Mouse (Mus musculus): ENCODE data around the gene Arhgef10l.

The Arhgef10l gene

DNA sequence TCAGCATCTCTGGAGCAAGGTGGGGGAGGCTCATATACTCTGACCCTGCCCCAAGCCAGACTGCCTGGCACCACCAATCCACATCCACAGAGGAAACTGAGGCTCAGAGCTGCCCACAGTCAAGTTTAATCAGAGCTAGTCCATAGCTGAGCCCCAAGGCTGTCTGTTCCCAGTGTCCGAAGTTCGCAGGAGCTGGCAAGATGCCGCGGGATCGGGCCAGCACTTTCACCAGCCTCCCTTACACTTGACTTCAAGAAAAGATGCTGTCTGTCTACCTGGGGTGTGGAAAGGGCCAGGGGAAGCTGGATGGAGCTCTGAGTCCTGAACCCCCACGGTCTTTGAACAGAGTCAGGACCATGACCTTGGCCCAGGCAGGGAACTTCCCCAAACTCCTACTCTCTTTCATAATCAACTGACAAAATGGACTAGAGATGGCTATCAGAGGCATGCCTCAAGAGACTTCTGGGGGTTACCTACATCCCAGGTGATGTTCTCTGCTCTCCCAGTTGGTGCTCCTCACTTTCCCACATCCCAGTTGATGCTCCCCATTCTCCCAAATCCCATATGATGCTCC lies 34.4 kb downstream of the Arhgef10l start:
- no peak for DNase-seq (ENCODE audit: low spot score)

DNA sequence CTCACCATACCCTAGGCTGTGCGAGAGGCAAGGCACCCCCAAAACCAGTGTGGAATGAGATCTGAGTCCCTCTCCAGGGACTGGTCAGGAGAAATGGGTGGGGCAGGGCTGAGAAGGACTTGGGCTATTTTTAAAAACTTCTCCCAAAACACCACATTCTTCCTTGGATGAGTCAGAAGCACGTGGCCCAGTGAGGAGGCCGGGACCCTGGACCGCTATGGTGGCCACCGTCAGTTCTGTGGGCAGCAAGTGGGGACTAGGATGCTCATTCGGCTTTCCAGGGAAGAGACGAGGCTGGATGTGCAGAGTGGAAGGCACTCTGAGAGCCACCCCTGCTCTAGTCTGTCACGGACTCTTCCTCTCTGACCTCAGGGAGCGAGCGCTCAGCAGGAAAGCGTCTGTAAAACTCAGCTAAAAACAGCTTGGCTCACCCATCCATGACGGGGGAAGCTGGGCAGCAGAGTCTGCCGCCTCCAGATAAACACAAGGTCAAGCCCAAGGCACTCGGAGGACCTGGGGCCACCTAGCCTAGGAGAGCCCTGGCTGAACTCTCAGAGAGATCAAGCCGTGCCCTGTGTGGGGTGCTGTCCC lies 35.1 kb downstream of the Arhgef10l start:
- DNase-seq (ENCODE audit: low spot score): no peak

DNA sequence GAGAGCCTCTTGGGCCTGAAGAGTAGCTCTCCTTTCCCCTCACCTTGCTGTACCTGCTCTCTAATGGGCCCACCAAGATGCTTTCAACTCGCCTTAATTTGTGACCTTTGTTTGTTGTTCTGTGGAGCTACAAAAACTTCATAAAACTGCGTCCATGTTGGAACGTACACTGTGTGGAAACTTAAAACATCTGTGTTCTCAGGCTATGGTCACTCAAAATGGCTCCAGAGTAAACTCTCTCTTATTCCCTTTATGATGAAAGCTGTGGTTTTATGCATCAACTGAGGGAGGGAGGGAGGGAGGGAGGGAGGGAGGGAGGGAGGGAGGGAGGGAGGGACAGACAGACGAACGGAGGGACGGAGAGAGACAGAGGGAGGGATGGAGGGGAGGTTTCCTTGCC lies 35.7 kb downstream of the Arhgef10l start:
- DNase-seq (ENCODE audit: low spot score): no peak

DNA sequence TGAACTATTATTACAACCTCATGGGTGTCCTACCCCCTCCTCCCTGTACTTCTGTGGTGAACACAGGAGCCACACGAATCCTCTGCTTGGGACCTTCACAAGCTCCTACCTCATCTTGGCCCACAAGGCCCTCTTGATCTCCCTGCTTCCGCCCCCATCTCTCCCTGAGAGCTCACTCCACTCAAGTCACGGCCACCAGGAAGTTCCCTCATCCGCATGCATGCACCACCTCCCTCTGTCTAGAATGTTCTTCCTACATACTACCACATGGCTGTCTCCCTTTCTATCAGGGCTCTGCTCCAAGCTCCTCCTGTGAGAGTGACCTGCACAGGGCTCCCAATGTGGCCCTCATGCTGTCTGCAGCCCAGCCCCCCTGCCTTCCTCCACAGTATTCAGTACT lies 36.8 kb downstream of the Arhgef10l start:
- no peak for DNase-seq (ENCODE audit: low spot score)

DNA sequence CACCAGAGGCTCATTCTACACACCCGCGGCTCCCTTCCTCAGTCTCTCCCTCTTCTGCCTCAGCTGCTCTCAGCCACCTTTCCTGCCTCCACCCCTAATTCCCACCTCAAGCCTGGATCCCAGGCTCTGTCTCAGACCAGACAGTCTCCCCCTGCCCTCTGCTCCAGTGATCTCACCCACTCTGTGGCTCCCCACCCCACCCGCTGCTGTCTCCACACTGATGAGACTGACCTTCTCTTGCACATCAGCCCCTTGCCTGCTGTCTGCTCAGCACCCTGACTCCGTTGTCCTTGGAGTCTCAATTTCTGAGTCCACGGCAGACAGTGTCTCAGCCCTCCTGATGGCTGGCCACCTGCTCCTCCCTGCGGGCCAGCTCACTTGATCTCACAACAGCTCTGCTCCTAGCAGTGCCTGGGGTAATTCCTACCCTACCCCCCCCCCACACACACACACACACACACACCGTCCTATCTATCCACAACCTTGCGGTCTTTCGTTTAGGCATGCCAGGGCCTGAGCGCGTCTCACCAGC lies 37.3 kb downstream of the Arhgef10l start:
- no peak for DNase-seq (ENCODE audit: low spot score)

DNA sequence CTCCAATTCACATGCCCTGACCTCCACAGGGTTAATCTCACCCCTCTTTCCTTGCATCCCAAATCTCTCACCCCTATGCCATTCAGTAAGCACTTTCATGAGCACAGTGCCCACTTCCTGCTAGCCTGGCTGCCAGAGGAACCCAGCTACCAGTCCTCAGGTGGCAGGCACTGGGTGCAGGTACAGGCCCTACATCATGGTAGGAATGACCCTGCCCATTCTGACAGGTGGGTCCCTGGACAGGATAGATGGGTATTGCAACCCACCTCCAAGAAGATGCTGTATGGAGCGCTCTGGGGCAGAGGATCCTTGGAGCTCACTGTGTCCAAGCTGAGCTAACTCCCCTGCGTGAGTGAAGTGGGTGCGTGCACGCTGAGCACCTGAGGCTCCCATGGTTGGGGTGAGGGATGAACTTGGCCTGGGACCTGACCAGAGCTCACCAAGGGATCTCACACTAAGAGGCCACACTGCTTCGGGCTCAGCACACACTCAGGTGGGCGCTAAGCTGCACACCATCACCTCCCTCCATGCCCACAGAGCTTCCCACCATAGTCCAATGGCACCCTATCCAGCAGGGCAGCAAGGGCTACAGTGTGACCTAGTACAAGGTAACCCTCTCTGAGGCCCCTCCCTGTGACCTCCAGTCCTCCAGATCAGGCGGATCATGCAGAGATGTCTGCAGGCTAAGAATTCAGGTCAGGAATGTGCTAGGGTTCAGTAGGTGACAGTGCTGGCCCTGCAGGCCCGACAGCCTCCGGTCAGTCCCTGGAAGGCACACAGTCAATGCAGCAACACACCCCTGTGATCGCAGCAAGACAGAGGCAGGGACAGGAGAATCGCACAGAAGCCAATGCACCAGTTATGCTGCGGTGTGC lies 39.9 kb downstream of the Arhgef10l start:
- no peak for DNase-seq (ENCODE audit: low spot score)

DNA sequence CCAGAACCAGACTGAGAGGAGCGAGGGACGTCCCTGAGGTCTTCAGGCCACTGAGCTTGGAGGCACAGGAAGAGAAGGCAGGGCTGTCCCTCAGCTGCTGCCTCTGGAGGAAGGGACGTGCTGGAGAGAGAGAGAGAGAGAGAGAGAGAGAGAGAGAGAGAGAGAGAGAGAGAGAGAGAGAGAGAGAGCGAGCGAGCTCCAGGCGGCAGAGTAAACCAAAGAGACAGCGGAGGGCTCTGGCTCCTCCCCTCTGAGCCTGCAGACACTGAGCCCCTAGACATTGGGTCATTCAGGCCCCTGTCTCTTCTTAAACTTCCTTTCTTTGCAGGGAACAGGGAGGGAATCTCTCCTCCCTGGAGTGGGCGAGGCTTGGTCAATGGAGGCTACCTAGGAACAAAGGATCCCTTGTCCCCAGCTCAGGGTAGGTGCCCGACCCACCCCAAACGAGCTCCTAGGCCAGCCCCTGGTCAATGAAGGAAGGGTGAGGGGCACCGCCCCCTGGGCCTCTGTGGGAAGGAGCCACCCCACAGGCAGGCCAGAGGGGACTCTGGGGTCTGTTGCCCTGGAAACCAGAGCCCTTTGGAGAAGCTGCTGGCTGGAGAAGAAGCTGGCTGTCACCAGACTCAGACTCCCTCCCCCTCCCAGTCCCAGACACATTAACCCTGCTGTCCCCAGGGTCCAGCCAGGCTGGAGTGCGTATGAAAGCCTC lies 41.2 kb downstream of the Arhgef10l start:
- peak; percentile 39 for DNase-seq (ENCODE audit: low spot score)

DNA sequence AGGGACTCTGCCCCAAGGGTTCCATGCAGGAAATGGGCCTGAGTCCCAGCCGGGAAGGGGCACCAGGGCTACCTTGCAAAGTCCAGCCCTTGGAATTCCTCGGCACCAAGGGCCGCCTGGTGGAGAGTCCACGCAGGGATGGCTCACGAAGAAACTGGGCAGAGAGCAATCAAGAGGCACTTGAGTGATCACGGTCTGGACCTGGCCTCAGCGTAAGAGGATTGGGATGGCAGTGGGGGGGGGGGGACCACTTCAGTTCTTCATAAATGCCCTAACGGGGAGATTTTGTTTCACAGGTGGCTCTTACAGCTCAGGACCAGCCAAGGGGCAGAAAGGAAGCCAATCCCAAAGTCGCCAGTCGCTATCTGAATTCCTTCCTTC lies 41.7 kb downstream of the Arhgef10l start:
- DNase-seq (ENCODE audit: low spot score): no peak

DNA sequence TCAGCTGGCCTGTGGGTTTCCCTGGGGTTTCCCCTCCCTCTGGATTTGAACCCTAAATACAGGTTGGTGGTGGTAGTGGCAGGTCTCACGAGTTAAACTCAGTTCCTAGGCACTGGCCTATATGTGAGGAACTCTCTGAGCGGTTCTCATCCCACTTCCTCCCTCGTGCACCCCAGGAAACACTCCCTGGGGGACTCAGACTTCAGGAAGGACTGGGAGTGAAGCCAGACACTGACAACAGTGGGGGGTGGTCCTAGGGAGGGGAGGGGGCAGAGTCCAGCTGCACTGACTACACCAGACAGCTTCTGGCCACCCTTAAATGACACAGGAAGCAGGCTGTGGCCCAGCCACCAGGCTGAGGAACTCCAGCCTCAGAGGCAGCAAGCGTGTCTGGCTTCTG lies 43.0 kb downstream of the Arhgef10l start:
- DNase-seq (ENCODE audit: low spot score): no peak

DNA sequence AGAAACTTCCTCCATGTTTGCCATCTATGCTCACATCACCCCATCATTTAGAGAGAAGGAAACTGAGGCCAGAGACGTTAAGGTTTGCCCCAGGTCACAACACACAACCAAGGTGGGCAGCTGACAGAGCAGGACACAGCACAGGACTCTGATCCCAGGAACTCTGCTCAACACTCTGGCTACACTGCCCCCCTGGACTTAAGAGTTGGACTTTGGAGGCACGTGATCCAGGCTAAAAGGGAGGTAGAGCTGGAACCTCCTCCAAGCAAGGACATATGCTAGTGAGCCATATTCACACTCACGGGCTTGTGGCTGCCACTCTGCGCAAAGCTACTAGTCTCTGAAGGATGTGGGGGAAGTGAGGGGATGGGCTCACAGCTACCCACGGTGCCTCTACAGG lies 45.3 kb downstream of the Arhgef10l start:
- no peak for DNase-seq (ENCODE audit: low spot score)

DNA sequence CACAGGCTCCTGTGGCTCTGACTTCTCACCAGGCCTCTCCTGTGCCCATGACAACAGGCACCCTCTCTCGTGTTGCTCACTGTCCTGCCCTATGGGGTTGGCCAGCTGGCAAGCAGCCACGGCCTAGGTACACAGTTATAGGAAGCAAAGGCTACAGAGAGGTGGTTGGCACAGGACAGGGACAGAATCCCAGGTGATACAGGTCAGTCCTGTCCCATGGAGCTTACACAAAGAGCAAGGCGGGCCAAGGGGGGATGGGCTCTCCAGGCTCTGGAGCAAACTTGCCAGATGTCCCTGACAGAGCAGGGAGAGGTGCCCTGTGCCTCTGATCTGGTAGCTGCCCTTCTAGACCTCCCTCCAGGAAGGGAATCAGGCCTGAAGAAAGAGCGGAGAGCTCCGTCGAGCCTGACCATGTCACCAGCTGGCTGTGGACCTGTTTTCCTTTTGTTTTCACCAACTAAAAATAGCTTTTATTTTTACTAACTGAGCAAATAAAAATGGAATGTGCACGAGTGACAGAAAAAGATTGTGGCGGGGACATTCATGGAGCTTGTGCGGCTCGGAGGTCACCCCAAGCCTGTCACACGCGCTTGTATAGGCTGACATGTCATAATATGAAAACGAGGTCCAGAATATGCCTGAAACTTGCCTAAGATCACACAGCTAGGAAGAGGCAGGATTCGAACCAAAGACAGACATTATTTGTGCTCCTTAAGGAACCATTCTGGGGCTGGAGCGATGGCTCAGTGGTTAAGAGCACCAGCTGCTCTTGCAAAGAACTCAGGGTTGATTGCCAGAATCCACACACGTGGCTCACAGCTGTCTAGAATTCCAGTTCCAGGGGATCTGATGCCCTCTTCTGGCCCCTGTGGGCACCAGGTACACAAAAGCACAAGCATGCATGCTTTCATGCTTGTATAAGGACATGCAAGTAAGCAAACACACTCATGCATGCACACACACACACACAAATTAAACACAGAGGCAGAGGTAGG lies 48.1 kb downstream of the Arhgef10l start:
- no peak for DNase-seq (ENCODE audit: low spot score)

DNA sequence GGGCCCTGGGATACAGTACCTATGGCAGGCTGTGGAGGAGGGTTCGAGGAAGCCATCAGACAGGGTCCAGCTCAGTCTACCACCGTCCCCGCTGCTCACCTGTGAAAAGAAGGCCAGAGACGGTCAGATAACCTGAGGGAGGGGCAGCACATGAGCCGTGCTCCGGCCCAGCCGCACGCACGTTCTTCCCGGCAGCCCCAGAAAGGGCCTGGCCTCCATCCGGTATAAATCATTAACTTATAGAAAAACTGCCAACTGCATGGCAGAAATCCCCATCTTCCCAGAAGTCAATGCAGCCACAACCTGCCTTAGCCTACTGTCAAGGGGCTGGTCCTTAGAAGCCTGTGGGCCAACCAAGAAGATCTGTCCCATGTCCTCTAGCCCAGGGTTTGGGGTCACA lies 48.9 kb downstream of the Arhgef10l start:
- DNase-seq (ENCODE audit: low spot score): no peak

DNA sequence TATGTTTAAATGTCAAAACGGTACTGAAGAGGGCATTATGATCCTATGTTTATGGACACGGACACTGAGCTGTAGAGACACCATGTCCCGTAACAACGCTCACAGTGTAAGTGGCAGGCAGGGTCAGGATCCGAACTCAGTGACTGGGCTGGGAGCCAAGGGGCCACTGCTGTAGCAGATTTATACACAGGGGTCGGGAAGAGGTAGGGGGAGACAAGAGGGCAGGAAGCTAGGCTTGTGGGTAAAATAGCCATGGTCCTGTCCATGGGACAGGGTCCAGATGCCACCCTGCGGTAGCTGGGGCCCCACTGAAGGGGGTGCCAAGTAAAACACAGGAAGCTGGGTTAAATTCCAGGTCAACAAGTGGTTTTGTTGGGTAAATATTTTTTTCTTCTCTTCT lies 49.6 kb downstream of the Arhgef10l start:
- no peak for DNase-seq (ENCODE audit: low spot score)

DNA sequence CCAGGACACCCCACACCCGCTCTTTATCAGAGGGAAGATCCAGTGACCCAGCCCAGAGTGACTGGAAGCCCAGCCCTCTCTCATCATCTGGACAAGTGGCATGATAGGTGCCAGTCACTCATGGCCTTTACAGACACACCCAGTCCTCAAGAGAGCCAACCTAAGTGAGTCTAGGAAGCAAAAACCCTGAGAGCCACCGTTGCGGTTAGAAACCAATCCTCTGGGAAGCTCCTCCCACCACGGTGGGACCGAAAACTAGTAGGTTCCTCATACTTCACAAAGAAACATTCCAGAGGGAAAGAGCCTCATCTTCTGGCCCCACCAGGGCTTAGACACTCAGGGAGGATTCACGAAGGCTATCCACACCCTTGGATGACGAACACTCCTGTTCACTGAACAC lies 50.0 kb downstream of the Arhgef10l start:
- DNase-seq (ENCODE audit: low spot score): no peak

DNA sequence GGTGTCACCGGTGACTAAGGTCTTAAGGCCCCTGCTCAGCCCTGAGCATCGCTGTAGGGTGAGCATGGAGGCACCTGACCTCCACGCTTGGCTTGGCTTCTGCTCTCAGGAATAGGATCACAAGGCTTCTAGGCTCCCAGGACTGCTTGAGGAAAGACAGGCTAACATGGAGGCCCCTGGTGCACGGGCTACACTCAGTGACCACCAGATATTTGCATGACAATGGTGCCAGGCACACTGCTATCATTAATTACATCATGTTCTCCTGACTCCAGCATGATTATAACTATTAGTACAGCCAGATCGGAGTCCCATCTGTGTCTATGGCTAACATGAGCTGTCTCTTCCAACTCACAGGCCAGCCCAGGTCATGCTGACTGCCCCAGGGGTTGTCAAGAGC lies 51.3 kb downstream of the Arhgef10l start:
- DNase-seq (ENCODE audit: low spot score): no peak

DNA sequence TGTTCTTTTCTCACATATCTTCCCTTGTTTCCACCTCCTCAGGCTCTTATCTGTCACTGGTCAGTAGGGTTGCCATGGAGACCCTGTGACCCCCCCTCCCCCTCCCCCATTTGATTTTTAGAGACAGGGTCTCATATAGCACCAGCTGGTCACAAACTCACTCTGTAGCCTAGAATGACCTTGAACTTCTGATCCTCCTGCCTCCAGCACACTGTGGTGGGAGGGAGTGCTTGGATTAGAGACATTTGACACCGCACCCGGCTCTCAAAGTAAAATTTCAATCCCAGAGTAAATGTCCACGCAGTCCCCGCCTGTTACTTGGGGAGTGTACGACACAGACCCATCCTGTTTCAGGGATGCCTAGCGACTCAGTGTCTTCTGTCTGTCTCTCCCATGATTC lies 51.7 kb downstream of the Arhgef10l start:
- DNase-seq (ENCODE audit: low spot score): no peak

DNA sequence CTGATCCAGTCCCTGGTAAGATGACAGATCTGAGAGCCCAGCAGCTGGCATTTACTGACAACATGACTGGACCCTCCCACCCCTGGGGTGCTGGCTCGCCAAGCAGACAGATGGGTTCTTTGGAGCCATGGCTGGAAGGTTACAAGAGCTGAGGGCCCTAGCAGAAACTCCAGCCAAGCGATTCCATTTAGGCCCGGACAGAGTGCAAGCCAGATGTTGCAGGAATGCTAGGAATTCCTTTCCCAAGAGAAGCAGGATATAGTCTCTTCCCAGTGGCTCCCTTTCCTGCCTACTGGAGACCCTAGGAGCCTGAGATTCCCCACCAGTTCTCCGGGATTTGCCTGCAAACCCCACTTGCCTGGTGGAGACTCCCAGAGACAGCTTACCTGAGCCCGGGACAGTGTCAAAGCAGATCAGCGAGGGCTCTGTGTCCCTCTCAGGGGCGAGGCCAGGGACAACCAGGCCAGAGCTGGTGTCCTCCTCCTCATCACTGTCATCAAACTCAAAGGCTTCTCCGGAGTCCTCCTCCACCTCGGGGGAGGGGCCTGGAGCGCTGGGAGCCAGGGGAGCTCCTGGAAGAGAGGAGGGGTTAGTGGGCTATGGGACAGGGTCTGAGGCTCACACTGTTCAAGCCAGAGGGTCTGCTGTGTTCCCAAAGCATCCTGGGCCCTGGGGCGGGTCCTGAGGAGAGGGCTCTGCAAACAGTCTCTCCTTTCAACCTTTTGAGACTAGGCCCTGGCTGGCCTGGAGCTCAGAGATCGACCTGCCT lies 54.8 kb downstream of the Arhgef10l start:
- no peak for DNase-seq (ENCODE audit: low spot score)

DNA sequence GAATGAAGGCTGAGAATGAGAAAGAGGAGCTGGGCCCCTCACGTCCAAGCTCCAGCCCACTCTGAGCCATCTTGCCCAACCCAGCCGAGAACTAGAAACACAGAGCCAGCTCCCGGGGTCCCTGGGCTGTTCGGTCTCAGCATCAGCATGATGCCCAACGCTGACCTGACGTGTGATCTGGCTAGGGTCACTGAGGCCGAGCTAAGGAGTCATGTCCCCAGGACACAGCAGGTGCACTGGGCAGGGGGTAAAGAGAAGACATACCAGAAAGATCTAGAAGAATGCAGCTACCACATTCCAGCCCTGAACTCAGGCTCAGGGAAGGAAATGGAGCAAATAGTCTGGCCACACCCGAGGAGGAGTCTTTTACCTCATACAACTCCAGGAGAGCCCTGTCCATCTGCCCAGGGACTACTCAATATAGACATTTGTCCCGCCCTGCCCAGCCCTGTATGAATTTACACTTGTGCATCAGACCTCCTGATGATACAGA lies 57.5 kb downstream of the Arhgef10l start:
- DNase-seq (ENCODE audit: low spot score): no peak

DNA sequence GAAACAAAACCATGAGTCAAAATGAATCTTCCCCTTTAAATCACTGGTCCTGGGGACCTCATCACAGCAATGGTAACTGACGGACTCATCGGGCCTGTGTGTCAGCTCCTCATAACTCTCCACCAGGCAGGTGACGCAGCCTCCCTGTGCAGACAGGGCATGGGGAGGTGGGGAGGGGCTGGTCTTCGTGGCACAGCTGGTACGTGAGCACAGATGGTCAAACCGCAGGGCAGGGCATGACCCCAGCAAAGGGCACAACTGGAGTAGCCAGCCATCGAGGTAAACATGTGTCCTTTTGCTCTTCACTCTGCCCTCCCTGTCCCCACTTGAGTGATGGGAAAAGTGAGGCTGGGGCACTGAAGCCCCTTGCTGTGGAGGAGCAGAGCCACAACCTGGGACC lies 59.0 kb downstream of the Arhgef10l start:
- no peak for DNase-seq (ENCODE audit: low spot score)

DNA sequence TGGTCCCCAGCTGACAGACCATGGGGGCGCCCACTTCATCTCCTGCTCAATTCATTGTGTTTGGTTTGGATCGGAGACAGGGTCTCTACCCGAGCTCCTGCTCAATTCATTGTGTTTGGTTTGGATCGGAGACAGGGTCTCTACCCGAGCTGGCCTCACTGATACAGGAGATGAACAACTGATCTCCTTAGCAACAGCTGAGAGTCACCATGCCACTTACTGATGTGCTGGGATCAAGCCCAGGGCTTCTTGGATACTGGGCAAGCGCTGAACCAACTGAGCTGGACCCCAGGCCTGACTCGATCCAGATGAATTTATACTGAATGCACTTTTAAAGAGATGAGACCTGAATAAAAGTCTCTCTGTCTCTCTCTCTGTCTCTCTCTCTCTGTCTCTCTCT lies 59.6 kb downstream of the Arhgef10l start:
- DNase-seq (ENCODE audit: low spot score): no peak
